Mouse (Mus musculus) C2C12 (cell line): ENCODE results near the gene Eif1.

Experiments used
- CEBPB ChIP-seq: IDR thresholded peaks from one replicate; pipeline ENCODE4 v1.6.1; 2011; ENCODE audit warnings: low read depth, mild to moderate bottlenecking, control low read depth, moderate library complexity
- CTCF ChIP-seq: IDR thresholded peaks from one replicate; pipeline ENCODE4 v1.5.1; 2011; ENCODE audit not compliant: control insufficient read depth, insufficient read depth, insufficient read length
- FOSL1 ChIP-seq: IDR thresholded peaks from one replicate; pipeline ENCODE4 v1.8.0; 2011; ENCODE audit warnings: mild to moderate bottlenecking, low read length; ENCODE audit not compliant: poor library complexity, insufficient read depth, severe bottlenecking
- MAX ChIP-seq: IDR thresholded peaks from one replicate; pipeline ENCODE4 v1.6.1; 2011; ENCODE audit warnings: mild to moderate bottlenecking, control low read depth
- MYOD1 ChIP-seq: IDR thresholded peaks from one replicate; pipeline ENCODE4 v1.6.1; 2011; ENCODE audit warnings: low read depth; ENCODE audit not compliant: control insufficient read depth, insufficient read length
- MYOG ChIP-seq: IDR thresholded peaks from one replicate; pipeline ENCODE4 v1.6.1; 2011; ENCODE audit not compliant: control insufficient read depth, insufficient read length; ENCODE audit errors: extremely low read depth
- USF1 ChIP-seq: IDR thresholded peaks from one replicate; pipeline ENCODE4 v1.6.1; 2011; ENCODE audit warnings: low read depth, mild to moderate bottlenecking, control low read depth, moderate library complexity

- TF ChIP-seq CTCF (no peak), USF1 (no peak), CEBPB (no peak), FOSL1 (no peak), MAX (no peak), MYOD1 (no peak), MYOG (no peak)
These were observed 35.7 kb downstream of the Eif1 start for GRCm38 (mm10) chr11:100355151-100355951.
